Mouse (Mus musculus) B cell, adult 67 days (primary cell): Measurements from ENCODE around the gene Ccdc92b. TPM values are rescaled to one million over a fixed set of nuclear protein-coding genes. Genes with fewer than 3 reads are reported as not detected.

Experiments used
- total RNA-seq, 2 experiments: library from RNA; stranded (reverse); gene quantifications; 4 replicates each; pipeline ENCODE4 v1.2.4; 2023

Gene Ccdc92b
- not detected for total RNA-seq

GRCm38 (mm10) chr11:74619201-74619955 is at the start of gene Ccdc92b:
TSS of gene Ccdc92b (plus strand) at chr11:74619605.

DNA sequence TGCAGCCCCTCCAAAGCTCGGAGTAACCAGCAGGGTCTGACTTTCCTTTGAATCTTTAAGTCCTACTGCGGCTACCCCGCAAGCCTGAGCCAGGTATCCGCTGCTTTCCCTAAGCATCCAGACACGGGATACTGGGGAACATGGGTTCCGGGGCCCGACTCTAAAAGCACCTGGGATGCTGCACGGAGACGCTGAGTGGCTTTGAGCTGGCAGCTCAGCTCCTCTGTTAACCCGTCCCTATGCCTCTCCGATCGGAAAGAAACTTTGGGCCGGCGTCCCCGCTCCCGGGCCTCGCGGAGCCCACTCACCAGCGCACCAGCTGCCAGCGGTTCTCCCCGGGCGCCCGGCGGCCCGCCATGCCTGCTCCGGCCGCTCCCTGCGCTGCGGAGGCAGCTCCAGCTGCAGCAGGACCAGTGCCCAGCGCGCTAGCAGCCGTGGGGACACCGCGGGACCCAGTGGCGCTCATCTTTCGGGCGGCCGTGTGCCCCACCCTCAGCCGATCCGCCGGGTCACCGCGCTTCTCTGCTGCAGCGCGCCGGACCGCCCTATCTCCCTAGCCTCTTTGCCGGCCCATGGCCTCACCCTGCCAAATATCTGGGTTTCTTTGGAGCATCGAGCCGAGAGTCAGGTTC is 8.7 kb upstream of the Ccdc92b start, which contains the start of gene Rap1gap2:
TSS of gene Rap1gap2 (minus strand) at position 371 of the 632 bp plus-strand sequence.

DNA sequence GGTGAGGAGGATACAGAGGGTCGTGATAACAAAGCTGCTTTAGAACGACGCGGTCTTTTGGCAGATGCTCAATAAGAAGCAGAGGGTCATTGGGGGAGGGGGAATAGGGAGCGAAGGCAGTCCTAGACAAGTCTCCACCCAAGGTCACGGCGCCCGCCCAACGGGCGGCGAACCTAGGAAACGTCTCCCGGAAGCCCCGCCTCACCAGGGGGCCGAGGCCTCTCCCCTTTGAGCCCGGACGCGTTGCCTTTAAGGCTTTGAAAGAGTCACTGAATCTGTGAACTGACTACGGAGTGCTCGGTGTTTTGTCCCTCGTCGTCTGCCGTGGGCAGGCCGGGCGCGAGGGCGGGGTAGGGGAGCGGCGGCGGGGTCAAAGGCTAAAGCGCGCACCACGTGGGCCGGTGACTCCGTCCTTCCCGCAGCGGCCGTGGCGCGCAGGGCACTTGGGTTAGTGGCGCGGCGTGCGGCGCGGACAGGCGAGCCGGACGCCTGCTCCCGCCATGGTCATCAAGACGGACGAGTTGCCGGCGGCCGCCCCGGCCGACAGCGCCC is 29.8 kb downstream of the Ccdc92b start, which contains the start of gene Cluh:
TSS of gene Cluh (plus strand) at position 401 of the 552 bp plus-strand sequence.

Other genes with a start within 250 kb of the Ccdc92b start
- gene Rap1gap2, start 8.7 kb upstream of the Ccdc92b start, total RNA-seq: 1 to 10 TPM; 5.2 to 5.3 TPM
- 10 to 100 TPM; 43.3 to 48.1 TPM for gene Cluh, start 29.9 kb downstream of the Ccdc92b start, total RNA-seq
- 100 to 1,000 TPM; 127 to 130 TPM for gene Pafah1b1, start 105.1 kb downstream of the Ccdc92b start, total RNA-seq
- 10 to 100 TPM; 48.2 to 54.1 TPM for gene Mettl16, start 151.2 kb downstream of the Ccdc92b start, total RNA-seq
- gene Mnt, start 211.3 kb downstream of the Ccdc92b start, total RNA-seq: 10 to 100 TPM; 73.3 to 96.6 TPM